Mouse (Mus musculus): ENCODE data around the gene Defb23. TPM values are rescaled to one million over a fixed set of nuclear protein-coding genes. Genes with fewer than 3 reads are reported as not detected.
A peak's percentile ranks its signal among the peaks of the same experiment; 100 is the strongest.

Defb23 gene
- total RNA-seq (2017) = not detected in 2 replicates

GRCm38 (mm10) chr2:152464570-152465150 lies at the start of gene Defb23:
TSS of gene Defb23 (minus strand) at chr2:152464620.
- no peak for ATAC-seq (replicated peaks; ENCODE audit: low read depth, poor library complexity, severe bottlenecking)

DNA sequence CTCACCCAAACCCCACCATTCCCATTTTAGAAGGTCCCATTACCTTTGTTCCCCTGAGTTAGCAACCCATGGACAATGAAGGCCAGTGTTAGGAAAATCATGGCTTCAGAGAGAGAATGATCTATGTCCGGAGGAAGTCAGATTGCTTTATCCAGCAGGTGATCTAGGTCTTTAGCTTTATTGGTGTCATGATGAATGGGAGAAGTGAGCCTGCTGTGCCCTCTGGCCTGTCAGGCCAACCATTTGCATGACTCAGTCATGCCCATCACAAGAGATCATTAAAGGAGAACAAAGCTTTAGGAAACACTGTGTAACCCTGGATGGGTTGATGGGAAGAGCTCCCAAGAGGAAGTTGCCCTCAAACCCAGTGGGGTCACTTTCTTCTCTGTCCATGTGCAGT lies 47.2 kb upstream of the Defb23 start, which contains the start of gene Defb26:
Defb26 (minus strand) TSS at position 101 of the 400 bp plus-strand sequence.
- ATAC-seq (replicated peaks; ENCODE audit: low read depth, poor library complexity, severe bottlenecking) = no peak

DNA sequence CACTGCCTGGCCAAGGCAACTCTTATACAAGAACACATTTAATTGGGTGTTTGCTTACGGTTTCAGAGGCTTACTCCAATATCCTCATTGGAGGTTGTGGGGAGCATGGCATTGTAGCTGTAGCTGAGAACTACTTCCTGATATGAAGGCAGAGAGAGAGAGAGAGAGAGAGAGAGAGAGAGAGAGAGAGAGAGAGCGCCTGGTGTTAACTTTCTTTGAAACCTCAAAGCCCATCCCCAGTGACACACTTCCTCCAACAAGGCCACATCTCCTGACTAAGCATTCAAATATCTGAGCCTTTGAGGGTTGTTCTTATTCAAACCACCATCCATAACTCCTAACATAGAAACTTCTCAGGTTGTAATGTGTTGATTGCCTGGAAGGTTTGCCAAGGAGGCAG lies 39.5 kb upstream of the Defb23 start:
- ATAC-seq (replicated peaks; ENCODE audit: low read depth, poor library complexity, severe bottlenecking) = peak; percentile 50

- peak; percentile 36; the same call in 1 of the 2 replicates for ATAC-seq (replicated peaks; ENCODE audit: low read depth, poor library complexity, severe bottlenecking)
These were observed 36.4 kb upstream of the Defb23 start for GRCm38 (mm10) chr2:152500863-152501229.

GRCm38 (mm10) chr2:152500204-152500862 lies 35.9 kb upstream of the Defb23 start:
- ATAC-seq (replicated peaks; ENCODE audit: low read depth, poor library complexity, severe bottlenecking) = no peak

DNA sequence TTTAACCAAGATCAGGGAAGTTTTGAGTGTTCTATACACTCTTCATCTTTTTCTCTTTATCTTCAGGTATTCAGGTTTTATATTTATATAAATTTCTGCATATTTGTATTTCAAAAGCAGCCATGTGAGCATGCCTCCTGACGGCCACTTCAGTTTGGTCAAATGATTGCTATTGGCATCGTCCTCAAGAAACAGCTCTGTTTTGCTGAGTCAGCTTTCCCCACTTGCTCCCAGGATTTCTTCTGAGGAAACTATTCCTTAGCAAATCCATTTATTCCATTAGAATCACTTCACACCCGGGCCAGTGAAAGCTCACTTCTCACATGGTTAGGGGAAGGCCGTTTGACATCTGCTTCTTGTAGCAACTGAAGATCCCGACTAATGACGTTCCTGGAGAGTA lies 33.6 kb upstream of the Defb23 start:
- no peak for ATAC-seq (replicated peaks; ENCODE audit: low read depth, poor library complexity, severe bottlenecking)

GRCm38 (mm10) chr2:152493151-152493550 lies 28.7 kb upstream of the Defb23 start:
- ATAC-seq (replicated peaks; ENCODE audit: low read depth, poor library complexity, severe bottlenecking) = no peak

DNA sequence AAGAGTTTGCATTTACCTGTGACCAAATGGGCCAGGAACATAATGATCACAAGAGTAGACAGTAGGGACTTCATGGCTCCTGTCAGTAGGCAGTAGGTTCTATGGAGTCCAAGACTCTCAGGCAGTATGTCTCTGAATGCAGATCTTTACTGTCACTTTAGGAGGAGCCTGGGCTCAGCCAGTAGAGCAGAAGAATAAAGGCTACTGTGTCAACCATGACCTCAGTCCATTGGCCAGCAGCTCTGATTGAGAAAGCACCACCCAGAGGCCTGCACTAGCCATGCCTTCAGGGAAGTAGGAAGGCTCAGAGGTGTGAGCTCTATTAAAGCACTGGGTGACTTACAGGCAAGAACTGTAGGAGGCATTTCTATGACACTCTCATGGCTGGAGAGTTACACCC lies 25.6 kb upstream of the Defb23 start, which contains the start of gene Defb22:
Defb22 (minus strand) TSS at position 101 of the 400 bp plus-strand sequence.
- ATAC-seq (replicated peaks; ENCODE audit: low read depth, poor library complexity, severe bottlenecking) = no peak

DNA sequence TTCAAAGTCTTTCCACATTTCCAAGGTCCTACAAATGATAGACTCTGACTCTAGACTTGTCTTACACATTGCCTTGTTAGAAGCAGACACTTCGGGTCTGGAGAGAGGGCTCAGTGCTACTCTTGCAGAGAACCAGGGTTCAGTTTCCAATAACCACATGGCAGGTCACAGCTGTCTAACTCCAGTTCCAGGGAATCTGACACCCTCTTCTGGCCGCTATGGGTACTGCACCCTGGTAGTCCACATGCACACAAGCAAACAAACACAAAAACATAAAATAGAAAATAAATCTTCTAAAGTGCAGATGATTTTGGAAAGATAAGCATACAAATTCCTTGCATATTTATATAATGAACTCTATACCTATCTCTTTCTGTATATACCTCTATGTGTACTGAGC lies 22.6 kb upstream of the Defb23 start:
- no peak for ATAC-seq (replicated peaks; ENCODE audit: low read depth, poor library complexity, severe bottlenecking)

DNA sequence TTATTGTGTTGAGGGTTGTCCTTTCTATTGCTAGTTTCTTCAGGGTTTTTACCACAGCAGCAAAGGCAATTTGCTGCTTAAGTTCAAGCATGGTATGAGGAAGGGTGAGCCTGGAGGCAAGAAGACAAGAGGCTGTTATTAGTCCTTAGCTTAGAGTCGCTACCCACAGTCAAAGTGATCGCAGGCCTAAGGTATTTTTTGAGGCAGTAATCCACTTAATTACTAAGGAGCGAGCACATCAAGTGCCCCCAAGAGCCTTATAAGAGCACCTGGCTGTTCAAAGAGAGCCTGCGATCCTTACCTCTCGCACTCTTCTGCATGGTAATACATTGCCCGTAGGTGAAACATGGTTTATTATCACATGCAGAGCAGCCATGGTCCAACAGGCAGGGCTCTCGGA lies 17.3 kb upstream of the Defb23 start:
- no peak for ATAC-seq (replicated peaks; ENCODE audit: low read depth, poor library complexity, severe bottlenecking)

- no peak for ATAC-seq (replicated peaks; ENCODE audit: low read depth, poor library complexity, severe bottlenecking)
These were observed 16.5 kb upstream of the Defb23 start for GRCm38 (mm10) chr2:152480881-152481280.

DNA sequence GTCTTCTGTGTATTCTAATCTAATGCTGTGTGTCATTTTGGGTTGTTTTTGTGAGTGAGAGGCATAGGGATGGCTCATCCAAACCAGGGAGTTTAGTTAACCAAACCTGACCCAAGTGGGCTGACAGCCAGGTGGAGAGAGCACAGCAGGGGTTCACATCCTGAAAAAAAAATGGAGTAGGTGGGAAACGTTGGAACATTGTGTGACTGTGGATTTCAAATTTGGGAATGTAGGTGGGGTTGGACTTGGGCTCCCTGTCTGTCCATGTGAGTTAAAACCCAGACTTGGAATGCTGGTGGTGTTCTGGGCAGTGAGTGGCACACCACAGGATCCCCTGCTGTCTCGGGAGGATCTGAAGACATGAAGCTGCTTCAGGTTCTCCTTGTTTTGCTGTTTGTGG lies 12.3 kb upstream of the Defb23 start, which contains the start of gene Defb20:
Defb20 (plus strand) TSS at position 301 of the 400 bp plus-strand sequence.
- no peak for ATAC-seq (replicated peaks; ENCODE audit: low read depth, poor library complexity, severe bottlenecking)

- ATAC-seq (replicated peaks; ENCODE audit: low read depth, poor library complexity, severe bottlenecking) = 0 out of 2 replicates have a peak, but pooled peaks have one; percentile 36
These were observed 8.0 kb upstream of the Defb23 start for GRCm38 (mm10) chr2:152472434-152472833.

DNA sequence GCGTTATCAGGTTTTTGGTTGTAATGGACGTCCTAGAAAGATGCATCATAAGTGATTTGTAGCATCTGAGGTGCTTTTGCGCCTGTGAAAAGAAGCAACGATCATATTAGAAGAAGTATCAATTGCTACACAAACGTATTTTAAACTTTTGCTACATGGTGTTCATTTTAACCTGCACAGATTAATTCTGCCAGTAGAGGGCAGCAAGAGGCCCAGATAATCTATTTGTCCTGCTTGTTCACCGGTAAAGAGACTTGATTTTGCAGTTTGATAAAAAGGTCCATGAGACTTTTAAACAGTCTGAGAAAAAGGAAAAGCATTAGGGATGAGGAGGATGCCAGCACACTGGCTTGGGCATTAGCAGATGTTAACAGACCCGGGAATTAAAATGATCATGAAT lies 6.6 kb upstream of the Defb23 start:
- peak; percentile 65; the same call in 1 of the 2 replicates for ATAC-seq (replicated peaks; ENCODE audit: low read depth, poor library complexity, severe bottlenecking)

GRCm38 (mm10) chr2:152459241-152459640 lies 5.2 kb downstream of the Defb23 start:
- no peak for ATAC-seq (replicated peaks; ENCODE audit: low read depth, poor library complexity, severe bottlenecking)

GRCm38 (mm10) chr2:152452101-152452781 lies 12.2 kb downstream of the Defb23 start:
- no peak for ATAC-seq (replicated peaks; ENCODE audit: low read depth, poor library complexity, severe bottlenecking)

DNA sequence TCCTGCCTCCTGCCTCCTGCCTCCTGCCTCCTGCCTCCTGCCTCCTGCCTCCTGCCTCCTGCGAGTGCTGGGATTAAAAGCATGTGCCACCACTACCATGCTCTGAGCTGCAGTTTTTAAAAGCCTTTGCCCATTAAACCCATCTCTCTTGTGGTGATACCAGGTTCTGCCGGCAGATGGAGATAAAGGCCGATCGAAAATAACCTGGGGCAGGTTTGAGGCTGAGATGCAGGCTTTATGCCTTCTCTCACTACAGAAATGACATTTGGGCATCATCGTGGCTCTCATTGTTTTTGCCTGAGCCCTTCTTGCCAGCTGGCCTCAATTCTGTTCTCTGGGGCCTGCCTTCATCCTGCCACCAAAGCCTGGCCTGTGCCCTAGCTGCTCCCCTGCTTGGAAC lies 14.2 kb downstream of the Defb23 start:
- peak; percentile 89 for ATAC-seq (replicated peaks; ENCODE audit: low read depth, poor library complexity, severe bottlenecking)

GRCm38 (mm10) chr2:152447461-152447860 lies 17.0 kb downstream of the Defb23 start:
- ATAC-seq (replicated peaks; ENCODE audit: low read depth, poor library complexity, severe bottlenecking) = no peak

DNA sequence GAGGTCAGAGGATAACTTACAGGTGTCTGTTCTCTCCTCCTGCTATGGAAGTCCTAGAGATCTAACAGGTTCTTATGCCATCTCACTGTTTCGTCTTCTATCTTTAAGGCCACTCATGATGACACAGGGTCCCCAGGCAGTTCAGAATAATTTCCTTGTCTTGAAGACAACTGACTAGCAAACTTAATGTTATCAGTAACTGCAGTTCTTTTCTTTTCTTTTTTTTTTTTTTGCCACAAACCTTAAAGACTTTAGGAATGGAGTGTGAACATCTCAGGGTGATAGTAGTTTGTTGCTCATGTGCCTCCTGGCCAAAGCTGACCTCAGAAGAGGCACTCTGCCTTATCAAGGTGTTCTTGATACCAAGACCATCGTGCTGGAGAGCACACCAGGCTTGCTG lies 17.8 kb downstream of the Defb23 start:
- peak; percentile 27; the same call in 1 of the 2 replicates for ATAC-seq (replicated peaks; ENCODE audit: low read depth, poor library complexity, severe bottlenecking)

GRCm38 (mm10) chr2:152443281-152443680 lies 21.1 kb downstream of the Defb23 start:
- ATAC-seq (replicated peaks; ENCODE audit: low read depth, poor library complexity, severe bottlenecking) = no peak

DNA sequence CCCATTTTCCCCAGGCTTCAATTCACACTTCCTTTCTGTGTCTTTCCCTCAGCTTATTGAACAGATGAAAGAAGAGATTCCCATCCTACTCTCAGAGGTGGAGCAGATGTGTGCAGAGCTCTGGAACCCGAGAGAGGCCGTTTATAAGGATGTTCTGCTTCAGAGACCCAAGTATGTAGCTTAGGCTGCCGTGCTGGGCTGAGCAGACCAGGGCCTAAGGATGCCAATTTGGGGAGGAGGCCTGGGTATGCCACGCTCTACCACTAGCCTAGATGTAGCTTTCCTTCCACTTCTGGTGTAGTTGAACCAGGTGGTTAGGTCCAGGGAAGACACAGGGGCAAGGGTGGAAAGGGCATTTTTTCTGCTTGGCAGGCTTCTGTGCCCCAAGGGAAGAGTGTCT lies 22.1 kb downstream of the Defb23 start:
- ATAC-seq (replicated peaks; ENCODE audit: low read depth, poor library complexity, severe bottlenecking) = no peak
